Mouse (Mus musculus) adrenal gland (tissue): ENCODE data around the gene Man1c1.

Source experiments
- intact Hi-C: fragments of 180-260 bp; cut with DNase I; formaldehyde crosslinking; loops from one replicate; pipeline ENCODE4 v1.15.1; 2025

The Man1c1 gene

DNA sequence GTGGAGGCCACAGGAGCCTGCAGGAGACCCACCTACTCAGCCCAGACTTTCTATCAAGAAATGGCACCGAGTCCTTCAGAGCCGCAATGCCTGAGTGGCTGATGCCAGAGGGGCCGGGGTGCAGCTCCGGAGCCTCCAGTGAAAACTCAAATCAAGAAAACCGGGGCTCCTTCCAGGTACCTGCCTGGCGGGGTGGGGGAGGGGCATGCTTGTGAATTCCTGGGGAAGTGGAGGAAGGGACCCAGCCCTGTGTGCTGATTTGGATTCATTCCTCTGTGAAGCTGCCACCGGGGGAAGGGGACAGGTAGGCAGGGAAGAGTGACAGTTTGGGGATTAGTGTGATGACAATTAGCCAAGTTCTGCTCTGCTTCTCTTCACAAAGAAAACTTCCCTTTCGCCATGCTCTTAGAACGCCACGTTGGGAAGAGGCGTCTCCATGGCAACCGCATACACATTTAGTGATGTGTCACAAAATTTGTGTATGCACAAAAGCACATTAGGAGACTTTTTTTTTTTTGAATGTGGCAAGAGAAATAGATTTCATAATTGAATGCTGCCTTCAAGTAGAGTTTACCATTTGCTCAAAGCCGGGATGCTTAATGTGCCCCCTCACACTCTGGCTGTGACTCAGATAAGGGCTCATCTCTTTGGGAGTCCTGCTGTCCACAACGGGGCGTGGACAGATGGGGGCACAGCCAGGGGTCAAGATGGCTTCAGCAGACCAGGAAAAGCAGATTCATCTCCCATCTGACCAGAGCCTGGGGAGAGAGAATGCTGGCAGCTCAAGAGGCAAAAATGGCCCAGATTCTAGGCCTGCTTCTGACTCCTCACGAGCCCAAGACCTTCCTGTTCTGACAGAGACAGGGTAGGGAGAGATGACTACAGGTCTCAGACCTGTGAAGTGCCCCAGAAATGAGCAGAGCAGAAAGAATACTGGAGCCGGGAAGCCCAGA is 26.3 kb downstream of the Man1c1 start:
- intact Hi-C loops: no loop called here

DNA sequence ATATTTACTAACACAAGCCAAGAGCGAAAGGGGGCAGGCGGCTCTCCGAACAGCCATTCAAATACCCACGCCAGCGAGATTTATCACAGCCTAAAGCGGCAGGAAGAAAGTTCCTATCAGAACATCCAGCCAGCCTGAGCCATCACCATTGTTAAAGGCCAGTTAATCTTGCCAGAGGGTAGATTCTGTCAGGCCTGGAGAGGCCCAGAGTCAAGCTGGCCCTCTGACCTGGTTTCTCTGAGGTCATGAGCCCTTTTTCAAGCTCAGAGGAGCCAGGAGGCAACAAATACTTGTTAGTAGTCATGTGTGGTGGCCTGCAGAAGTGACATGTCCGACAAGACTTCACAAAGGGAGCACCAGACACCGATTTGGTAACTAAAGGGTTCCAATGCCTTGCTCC is 28.3 kb downstream of the Man1c1 start:
- intact Hi-C loops: no loop called here

DNA sequence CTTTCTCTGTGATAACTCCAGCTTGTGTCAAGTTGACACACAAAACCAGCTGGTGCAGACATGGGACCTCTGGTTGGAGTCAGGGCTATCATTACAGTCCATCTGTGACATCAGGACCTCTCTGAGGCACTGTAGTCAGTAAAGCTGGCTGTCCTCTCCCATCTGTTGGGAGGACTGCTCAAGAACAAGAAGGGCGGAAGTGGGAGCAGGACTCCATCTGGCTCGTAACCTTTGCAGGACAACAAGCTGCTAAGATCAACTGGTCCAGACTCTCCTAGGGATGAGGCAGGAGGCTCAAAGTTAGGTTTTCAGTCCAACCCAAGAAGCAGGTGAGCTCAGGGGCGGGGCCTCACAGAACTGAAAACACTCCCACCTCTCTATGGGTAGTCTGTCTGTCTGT is 29.1 kb downstream of the Man1c1 start:
- intact Hi-C loops: no loop called here

DNA sequence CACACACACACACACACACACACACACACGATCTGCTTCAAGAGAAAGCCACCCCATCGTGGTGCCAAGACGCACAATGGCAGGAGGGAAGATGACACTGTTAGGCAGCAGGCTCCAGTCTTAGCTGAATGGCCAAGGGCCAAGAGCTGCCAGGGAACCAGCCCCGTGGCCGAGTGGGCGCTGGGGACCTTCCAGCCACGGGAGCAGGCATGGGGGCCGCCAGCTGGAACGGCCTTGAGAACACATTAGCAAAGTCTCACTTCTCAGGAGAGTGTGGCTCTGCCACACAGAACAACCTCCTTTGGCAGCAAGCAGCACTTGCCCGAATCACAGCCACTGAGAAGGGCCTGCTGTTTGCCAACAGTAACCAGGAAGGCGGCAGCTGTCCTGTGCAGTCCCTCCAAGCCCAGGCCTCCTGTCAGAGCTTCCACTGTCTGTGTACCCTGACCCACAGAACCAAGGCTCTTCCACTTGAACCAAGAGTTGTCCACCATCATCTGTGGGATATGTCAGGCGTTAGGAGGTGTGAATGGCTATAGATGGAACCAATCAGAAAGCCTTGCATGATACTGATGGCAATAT is 30.1 kb downstream of the Man1c1 start:
- intact Hi-C loops: no loop called here

DNA sequence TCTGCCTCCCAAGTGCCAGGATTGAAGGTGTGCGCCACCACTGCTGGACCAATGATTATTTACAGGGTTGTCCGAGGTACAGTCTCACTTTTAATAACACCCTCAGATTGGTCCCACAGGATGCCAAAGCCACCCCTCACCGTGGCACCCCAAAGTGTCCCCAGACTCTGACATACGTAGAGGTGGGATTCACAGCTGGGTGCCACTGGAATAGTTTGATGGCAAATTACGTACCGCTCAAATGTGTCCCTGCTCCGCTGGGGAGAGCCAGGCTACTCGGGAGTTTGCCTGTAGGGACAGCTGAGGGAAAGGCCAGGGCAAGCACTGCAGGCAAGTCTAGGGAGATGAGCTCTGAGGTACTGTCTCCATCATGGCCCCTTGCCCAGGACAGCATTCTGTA is 30.9 kb downstream of the Man1c1 start:
- intact Hi-C loops: no loop called here

DNA sequence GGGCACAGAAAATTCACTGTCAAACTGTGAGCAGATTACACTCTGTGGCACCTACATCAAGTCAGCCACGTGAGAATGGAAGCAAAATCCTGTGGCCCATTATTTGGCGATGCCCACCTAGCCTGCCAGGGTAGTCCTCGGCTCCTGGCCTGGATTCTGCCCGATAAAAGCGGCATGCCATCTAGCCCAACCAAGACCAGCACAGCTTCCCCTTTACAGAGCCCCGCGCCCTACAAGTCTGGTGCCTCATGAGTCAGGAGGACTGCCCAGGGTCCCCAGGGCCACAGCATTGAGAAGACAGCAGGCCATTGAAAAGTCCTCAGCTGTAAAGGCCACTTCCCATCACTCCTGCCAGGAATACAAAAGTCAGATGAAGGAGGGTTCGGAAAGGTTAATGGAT is 31.8 kb downstream of the Man1c1 start:
- intact Hi-C loops: no loop called here

DNA sequence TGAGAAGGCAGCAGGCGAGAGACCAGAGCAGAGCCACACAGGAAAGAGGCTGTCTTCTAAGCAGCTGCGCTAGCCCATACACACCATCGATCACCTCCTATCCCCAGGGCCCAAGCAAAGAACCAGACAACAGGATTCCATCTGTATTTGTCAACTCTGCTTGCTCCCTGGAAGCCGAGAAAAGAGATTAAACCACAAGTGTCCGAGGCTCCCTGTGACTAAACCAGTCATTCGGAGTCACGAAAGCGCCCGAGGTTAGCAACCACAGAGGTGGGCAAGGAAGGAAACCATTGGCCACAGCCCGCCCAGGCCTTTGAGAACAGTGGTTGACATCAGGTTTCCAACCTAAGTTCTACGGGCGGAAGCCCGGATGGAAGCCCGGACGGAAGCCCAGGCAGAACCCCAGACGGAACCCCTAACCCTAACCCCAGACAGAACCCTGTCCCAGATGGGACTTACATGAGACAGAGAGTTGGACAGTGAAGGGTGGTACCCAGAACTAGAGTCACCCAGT is 32.4 kb downstream of the Man1c1 start:
- intact Hi-C loops: no loop called here

DNA sequence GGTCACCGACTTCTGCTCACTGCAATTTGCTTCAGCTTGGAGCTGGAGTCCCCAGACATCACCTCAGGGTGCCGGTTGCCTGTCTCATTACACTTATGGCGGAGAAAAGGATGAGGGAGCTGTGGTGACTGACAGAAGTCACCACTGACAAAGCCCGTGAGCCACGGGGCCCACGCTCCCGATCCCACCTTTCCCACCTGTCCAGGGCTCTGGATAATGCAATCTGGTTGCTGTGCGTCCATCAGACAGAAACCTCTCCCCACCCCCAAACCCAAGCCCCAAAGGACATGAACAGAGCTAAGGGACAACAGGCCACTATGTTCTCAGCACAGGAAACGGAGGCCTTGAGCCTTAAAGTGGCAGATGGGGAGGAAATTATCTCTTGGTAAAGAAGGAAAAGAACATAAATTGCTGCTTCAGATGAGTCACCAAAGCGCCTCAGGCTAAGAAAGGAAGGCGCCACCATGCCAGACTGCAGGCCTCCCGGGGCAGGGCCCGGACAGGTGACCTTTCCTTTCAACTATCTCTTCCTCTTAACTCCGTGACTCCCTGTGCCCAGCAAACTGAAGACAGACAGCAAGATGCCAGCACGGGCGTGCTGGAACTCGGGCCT is 34.2 kb downstream of the Man1c1 start:
- intact Hi-C loops: no loop called here

DNA sequence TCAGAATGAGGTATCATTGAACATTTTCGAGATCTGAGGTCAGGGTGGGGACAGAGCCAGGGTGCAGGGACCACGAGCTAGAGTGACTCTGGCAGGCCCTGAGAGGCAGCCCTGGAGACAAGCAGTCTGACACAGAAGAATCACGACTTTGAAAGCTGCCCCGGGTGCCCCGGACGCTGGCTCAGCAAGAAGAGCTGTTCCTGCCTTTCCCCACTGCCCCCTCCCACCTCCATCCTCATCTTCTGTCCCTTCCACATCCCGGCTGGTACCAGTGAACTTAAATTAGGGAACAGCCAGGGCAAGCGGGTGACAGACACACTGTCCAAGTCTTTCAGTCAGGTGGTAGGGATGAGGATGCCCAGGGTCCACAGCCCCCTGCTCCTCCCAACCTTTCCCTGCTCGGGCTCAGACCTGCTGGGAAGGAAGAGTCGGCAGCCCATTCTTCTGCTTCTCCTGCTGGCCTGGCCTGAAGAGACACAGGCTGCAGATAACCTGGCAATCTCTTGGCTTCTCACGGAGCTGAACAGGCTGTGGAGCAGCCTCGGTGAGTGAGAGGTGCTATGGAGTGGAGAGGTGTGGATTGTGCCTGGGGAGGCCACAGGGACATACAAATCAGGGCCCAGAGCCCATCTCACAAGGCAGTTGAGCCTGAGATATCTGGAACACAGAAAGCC is 35.6 kb downstream of the Man1c1 start:
- intact Hi-C loops: no loop called here

DNA sequence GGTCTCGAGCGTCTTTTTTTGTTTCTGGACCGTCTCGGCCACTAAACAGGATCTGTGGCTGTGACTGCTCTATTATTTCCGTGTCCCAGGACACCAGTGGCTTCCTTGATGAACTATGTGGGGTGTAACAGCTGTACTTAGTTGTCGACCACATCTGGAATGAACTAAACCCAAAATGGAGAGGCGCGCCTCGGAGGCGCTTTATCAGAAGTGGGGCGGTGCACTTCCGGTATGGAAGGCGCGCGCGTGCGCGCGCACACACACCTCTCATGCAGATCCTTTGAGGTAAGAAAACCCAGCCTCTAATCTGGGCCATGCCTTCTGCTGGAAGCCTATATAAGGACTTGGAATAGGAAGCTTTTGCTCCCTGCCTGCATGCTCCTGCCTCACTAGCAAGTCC is 37.7 kb downstream of the Man1c1 start:
- intact Hi-C loops: no loop called here

DNA sequence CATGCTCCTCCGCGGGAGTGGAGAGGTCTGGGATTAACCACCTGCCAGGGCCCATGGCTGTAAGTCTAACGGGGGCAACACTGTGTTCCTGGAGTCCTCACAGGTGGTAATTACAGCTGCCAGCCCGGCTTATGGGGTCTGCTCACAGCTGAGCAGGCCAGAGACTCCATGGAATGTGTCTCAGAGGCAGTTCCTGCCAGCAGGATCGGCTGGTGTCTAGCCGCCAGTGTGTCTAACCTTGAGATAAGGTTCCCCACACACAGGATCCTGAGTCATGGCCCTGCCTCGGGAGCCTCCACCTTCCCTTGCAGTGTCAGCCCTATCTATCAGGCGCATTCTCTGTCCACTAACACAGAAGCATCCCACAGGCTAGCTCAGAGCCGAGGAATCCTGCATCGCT is 41.0 kb downstream of the Man1c1 start:
- intact Hi-C loops: no loop called here

DNA sequence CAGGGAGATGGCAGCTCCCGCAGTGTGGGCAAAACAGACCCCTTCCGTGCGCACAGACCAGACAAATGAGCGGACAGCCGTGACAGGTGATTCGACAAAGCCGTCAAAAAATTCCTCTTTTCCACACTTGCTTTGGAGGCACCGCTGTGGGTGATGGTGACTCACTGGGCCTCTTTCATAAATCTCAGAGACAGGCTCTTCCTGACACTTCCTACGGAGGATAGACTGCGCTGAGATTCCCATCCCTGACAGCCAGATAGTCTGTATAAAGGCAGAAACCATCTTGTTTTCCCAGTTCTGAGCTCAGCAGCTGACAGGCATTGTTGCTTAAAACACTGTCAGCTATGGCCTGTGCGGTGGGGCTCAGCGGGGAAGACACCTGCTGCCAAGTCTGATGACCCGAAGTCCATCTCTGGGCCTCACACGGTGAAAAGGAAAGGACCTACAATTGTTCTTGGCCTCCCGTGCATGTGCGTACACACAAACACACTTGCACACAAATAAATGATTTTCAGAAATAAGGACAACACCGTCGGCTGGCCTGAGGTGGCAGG is 43.4 kb downstream of the Man1c1 start:
- intact Hi-C loops: no loop called here

DNA sequence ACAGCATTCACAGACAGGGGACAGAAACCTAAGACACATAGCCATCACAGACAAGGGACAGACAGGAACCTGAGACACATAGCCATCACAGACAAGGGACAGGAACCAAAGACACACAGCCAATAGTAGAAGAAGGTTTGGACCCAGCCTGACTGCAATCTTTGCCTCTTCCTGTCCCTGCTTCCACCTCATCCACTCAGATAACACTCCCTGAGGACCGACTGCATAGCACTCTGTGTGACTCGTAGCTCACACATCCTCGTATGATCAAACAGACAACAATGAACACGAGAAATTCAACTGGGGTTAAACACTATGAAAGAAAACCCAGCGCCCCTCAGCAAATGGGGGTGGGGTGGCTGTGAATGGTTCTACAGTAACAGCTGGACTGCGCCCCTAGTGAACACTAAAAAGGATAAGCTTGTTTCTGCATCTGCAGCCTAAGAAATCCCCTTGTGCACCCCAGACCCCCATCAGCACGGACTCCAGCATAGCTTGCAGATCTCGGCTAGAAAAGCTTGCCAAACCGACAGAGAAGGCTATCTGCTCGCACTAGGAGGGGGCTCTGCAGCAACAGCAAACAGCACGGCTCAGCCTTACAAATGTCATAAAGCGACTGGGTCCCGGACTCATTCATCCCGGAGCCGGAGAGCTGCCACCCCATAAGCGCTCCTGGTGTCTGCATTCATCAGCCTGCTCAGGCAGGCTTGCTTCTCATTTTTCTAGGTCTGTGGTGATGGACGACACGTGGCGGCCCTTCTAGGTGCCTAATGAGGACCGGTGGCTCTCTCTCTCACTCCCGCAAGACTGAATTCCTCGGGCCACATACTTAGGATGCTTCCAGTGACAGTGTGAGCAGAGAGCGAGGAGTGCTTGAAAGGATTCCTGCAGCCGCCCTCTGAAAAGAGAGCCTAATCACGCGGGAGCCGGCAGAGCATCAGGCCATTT is 44.5 kb downstream of the Man1c1 start:
- intact Hi-C loops: no loop called here

DNA sequence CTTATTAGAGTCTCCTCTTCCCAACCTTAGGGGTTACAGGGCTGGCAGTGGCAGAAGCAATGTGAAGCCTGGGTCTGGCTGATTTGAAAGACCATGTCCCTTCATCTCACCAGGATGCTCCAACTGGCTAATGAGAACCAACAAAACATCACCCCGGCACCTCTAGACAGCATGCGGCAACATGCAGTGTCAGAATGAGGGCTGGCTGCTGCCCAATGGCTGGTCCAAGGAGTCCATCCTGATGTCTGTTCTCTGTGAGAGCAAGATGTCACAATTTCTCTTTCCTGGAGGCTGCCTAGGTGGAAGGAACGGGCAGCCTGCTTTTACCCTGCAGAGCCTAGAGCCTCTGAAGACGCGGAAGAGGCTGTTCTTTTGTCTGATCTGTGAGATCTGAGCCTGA is 46.6 kb downstream of the Man1c1 start:
- intact Hi-C loops: no loop called here

DNA sequence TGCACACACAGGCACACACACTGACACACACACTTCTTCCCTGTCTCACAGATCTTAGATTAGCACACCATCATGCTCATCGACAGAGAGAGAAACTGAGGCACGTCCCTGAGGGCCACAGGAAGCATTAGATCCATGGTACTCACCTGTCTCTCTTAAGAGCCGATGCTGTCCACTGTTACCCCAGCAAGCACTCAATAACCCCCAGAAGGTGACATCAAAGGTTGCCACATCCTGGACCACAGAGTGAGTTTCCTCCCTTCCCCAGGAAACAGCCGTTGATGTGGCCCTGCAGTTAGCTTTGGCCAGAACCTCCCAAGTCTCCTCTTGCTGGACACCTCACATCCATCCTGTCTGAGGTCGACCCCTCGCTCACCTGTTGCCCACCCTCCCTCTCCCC is 49.7 kb downstream of the Man1c1 start:
- intact Hi-C loops: no loop called here

DNA sequence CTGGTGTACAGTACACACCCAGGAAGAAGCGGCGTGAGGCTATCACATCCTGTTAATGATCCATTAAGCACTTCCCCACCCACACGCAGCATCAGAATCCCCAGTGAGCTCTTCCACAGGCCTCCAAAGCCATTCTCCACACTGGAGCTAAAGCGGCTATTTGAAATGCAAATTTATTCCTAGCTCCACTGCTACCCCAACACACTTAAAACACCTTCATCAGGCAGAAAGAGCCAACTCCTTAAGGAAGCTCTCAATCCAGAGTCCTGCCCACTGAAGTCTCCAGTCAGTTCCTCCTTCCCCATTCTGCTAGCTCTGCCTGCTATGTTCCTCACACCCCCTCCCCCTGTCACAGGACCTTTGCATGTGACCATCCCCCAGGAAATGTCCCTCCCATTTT is 51.4 kb downstream of the Man1c1 start:
- intact Hi-C loops: no loop called here

DNA sequence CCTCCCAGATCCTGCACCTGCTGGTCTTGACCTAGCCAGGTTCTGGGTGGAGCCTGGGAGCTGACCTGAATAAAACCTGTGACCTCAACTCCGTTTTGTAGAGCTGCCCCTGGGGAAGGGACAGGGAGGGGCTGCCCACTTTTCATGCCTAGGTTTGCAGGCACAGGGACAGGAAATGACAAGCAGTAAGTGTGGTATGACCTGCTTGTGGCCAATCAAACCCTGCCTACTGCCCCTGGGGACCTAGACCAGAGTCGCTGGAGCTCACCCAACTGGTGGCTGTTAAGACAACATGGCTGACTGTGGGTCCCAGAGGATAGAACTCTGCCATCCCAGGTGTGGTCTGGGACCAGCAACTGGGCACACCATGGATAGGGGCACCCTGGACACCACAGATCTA is 51.9 kb downstream of the Man1c1 start:
- intact Hi-C loops: no loop called here

DNA sequence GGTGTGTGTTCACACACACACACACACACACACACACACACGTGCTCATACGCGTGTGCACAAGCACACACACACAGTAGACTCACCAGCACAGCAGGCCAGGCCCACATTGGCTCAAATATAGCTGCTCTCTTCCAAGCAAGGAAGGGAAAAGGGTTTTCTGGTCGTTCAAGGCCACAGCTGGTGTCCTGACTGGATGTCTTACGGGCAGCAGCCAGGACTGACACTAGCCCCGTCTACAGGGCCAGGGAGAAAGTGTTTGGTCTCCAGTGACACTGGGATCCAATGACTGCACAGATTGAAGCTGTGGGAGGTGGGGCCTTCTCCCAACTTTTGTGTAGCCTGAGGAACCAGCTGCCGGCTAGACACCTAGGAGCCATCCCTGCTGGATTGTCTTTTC is 52.7 kb downstream of the Man1c1 start:
- intact Hi-C loops: no loop called here

DNA sequence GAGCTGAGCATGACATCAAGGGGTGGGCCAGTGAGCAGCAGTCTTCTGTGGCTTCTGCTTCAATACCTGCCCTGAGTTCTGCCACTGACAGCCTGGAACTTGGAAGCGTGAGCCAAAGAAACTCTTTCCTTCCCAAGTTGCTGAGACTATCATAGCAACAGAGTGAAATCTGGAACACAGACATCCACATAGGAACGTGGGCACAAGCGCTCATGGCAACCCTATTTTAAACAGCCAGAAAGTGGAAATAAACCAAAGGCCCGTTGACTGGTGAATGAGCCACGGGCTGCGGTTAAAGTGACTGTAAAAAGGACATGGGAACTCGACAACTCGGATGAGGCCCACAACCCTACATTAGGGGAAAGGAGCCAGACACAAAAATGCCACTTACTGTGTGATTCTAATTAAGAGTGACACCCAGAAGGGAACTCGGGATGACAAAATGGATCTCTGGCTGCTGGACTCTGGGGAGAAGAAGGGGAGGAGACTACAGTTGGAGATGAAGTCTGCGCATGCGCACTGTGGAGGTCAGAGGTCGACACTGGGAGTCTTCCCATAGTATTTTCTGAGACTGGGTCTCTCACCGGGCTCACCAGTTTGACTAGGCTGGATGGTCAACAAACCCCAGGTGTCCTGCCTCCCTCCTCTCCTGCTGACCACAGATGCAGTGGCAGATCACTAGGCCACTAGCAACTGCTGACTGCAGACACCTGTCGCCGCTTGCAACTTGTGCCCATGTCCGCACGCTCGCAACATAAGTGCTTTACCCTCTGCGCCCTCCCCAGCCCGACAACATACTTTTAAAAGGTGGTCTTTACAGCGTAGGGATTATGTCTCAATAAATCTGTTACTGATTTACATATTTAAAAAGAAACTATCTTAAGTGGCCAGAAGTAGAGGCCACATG is 58.8 kb downstream of the Man1c1 start:
- intact Hi-C loops: no loop called here
